Mouse (Mus musculus): ENCODE measurements around the gene Ecm1. TPM values are rescaled to one million over a fixed set of nuclear protein-coding genes. Genes with fewer than 3 reads are reported as not detected.

Gene Ecm1
- polyA plus RNA-seq, 1 experiment, result 504 TPM

- no peak for DNase-seq (ENCODE audit: low read depth)
Observed at GRCm38 (mm10) chr3:95728906-95729305, 10.5 kb downstream of the Ecm1 start.

DNA sequence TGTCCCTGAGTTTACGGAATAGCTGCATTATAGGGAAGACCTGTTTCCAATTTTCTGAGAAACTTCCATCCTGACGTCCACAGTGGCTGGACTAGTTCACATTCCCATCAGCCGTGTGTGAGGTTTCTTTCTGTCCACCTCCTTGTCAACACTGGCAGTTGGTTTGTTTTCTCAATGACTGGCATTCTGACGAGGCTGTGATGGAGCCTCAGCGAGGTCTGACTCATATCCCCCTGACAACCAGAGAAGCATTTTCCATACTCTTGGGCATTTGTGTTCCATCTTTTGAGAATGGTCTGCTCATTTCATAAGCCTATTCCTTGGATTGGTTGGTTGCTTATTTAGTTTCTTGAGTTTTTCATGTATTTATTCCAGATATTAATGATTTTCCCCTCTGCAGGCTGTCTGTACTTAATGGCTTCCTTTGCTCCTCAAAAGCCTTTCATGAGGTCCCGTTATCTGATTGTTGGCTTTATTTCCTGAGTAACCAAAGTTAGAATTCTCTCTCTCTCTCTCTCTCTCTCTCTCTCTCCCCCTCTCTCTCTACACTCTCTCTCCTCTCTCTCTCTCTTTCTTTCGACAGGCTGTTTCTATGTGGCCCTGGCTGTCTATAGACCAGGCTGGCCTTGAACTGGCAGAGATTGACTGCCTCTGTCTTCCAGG lies 12.5 kb downstream of the Ecm1 start:
- no peak for DNase-seq (ENCODE audit: low read depth)

DNA sequence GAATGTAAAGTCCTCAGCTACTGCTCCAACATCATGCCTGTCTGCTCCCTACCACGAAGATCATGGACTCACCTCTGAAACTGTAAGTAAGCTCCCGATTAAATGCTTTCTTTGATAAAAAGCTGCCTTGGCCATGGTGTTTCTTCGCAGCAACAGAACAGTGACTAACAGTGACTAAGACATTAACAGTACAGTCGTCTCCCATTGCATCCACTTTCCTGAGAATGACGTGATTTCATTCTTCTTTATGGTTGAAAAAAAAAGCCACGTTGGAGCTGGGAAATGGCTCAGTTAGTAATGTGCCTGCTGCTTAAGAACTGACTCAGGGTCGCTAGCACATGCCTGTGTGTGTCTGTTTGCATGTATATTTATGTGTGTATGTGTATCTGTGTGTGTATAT lies 13.5 kb downstream of the Ecm1 start:
- no peak for DNase-seq (ENCODE audit: low read depth)

DNA sequence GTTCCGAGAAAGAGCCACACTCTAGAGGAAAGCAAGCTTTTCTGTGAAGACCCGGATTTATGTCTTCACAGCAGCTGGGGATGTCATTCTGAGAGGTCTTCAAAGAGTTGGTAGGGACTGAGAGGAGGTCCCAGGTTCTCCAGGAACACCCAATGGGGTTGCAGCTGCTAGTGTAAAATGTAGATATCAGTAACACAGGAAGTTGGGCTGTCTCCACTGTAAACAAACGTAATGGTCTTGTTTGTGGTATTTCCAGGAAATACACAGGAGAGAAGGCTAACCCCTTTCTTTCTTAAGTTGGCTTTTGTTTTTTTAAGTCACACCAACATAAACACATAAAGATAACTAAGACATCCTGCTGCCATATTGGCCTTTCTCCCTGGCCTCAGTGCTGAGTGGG lies 17.0 kb downstream of the Ecm1 start:
- DNase-seq (ENCODE audit: low read depth), result no peak

GRCm38 (mm10) chr3:95718153-95718552 lies 21.2 kb downstream of the Ecm1 start:
- no peak for DNase-seq (ENCODE audit: low read depth)

- no peak for DNase-seq (ENCODE audit: low read depth)
Observed at GRCm38 (mm10) chr3:95716075-95716474, 23.3 kb downstream of the Ecm1 start.

GRCm38 (mm10) chr3:95709967-95710366 lies 29.4 kb downstream of the Ecm1 start:
- no peak for DNase-seq (ENCODE audit: low read depth)

- no peak for DNase-seq (ENCODE audit: low read depth)
Observed at GRCm38 (mm10) chr3:95709044-95709443, 30.3 kb downstream of the Ecm1 start.

DNA sequence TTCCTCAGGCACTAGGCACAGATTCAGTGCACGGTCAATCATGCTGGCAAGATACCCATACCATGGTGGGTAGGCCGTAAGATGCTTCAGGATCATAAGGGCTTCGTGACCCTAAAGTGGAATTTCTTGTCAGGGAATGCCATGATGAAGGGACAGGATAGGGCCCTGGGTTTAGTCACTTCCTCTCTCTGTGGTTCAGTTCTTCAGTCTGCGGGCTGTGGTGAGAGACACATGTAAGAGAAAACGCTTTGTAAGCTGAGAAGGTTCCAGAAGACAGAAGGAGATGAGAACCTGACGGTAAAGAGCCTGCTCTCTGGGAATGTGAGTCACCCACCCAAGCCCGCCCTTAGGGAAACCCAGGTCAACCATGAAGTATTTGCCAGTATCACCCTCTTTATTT lies 31.9 kb downstream of the Ecm1 start:
- no peak for DNase-seq (ENCODE audit: low read depth)

GRCm38 (mm10) chr3:95706273-95706672 lies 33.1 kb downstream of the Ecm1 start:
- DNase-seq (ENCODE audit: low read depth), result no peak

DNA sequence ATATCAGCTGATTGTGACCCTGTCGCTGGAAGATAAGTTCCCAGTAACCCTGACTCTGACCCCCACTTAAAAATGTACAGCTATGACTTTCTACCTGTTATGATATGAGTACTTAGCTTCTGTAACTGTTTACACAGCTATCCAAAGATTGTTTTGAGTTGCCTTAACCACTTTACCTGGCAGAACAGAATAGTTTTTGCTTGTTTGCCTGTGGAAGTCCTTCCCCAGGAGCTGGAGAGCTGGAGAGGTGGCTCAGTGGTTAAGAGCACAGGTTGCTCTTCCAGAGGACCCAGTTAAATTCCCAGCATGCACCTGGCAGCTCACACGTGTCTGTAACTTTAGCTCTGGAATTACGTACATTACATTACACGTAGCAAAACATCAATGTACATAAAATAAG lies 34.8 kb downstream of the Ecm1 start:
- DNase-seq (ENCODE audit: low read depth), result no peak

DNA sequence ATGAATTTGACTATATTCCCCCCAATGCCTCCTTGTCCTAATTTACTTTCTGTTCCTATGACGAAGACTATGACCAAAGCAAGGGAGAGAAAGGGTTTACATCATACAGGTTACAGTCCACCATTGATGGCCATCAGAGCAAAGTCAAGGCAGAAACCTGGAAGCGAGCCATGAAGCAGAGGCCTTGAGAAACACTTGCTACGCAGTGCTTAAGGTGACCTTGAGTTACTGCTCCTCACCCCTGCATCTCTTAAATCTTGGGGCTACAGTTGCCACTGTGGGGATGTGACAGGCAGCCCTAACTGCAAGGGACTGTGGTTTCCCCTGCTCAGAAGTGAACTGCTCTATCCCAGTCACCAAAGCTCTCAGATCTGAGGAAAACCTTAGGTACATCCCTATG lies 36.1 kb downstream of the Ecm1 start:
- no peak for DNase-seq (ENCODE audit: low read depth)

GRCm38 (mm10) chr3:95701877-95702540 lies 37.4 kb downstream of the Ecm1 start:
- no peak for DNase-seq (ENCODE audit: low read depth)

- no peak for DNase-seq (ENCODE audit: low read depth)
Observed at GRCm38 (mm10) chr3:95701085-95701484, 38.3 kb downstream of the Ecm1 start.

DNA sequence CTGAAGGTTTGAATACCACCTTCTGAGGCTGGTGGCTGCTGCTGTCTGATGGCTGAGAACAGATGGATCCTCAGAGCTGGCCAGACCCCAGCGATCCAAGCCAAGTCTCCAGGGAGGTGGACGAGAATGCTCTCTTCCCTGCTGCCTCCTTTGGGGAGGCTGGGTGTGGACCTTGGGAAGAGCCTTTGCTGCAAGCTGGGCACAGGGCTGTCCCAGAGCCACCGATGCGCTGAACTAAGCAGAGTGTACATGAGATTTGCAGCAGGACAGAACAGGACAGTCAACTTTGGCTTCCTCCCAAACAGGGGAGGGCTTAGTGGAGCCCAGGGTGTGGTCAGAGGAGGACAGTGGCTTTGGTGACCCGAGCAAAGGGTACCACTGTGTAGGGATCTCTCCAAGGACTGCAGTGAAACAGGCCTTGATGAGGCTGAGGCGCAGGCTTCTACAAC lies 39.1 kb downstream of the Ecm1 start:
- DNase-seq (ENCODE audit: low read depth), result no peak

- DNase-seq (ENCODE audit: low read depth), result no peak
Observed at GRCm38 (mm10) chr3:95698286-95698685, 41.1 kb downstream of the Ecm1 start.

DNA sequence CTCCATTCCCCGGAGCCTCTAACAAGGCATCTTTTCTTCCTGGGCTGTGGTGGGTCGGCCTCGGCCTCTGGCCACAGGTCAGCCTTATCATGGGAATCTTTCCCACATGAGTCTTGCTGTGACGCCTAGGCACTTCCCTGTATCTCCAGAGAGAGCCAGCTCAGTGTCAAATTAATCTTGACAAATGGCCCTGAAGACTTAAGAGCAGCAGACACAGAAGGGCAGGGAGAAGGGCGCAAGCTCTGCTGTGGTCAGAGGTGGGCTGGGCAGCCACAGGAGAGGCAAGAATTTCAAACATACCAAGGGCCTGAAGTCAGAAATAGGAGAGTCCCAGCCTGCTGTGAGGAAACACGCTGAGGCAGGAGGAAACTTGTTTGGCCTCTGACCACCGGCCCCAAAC lies 43.0 kb downstream of the Ecm1 start:
- no peak for DNase-seq (ENCODE audit: low read depth)

GRCm38 (mm10) chr3:95695796-95696195 lies 43.6 kb downstream of the Ecm1 start:
- DNase-seq (ENCODE audit: low read depth), result no peak

GRCm38 (mm10) chr3:95694808-95695703 lies 44.3 kb downstream of the Ecm1 start:
- no peak for DNase-seq (ENCODE audit: low read depth)

- DNase-seq (ENCODE audit: low read depth), result no peak
Observed at GRCm38 (mm10) chr3:95693821-95694807, 45.3 kb downstream of the Ecm1 start.

- DNase-seq (ENCODE audit: low read depth), result no peak
Observed at GRCm38 (mm10) chr3:95692677-95693076, 46.7 kb downstream of the Ecm1 start.
